Mouse (Mus musculus) spleen, adult 2 months (tissue): ENCODE measurements around the gene Ell. TPM values are rescaled to one million over a fixed set of nuclear protein-coding genes. Genes with fewer than 3 reads are reported as not detected.

Source experiments
- DNase-seq, 2 experiments: peaks; one replicate each; pipeline versions ENCODE4 v3.0.0 to v3.0.0-alpha.2; 2012 to 2021; ENCODE audit warnings: low spot score in 2 of 2, low read depth in 1 of 2
- H3K27ac ChIP-seq: fragments of 200-500 bp; 2 replicates; pipeline ENCODE4 v1.5.1; 2012; ENCODE audit warnings: low read length, inconsistent platforms; ENCODE audit not compliant: insufficient read depth
- H3K27me3 ChIP-seq: fragments of 200-500 bp; 2 replicates; pipeline ENCODE4 v1.6.1; 2012; ENCODE audit warnings: mild to moderate bottlenecking, moderate library complexity, low read length, inconsistent platforms; ENCODE audit not compliant: control insufficient read depth, insufficient read depth
- H3K36me3 ChIP-seq: fragments of 200-500 bp; 2 replicates; pipeline ENCODE4 v1.6.1; 2012; ENCODE audit warnings: mild to moderate bottlenecking, low read length, inconsistent platforms; ENCODE audit not compliant: control insufficient read depth, insufficient read depth
- H3K4me1 ChIP-seq: fragments of 200-500 bp; 2 replicates; pipeline ENCODE4 v1.6.1; 2011; ENCODE audit warnings: inconsistent platforms; ENCODE audit not compliant: control insufficient read depth, insufficient read depth, insufficient read length
- H3K4me3 ChIP-seq: fragments of 200-500 bp; 2 replicates; pipeline ENCODE4 v1.5.1; 2011; ENCODE audit warnings: mild to moderate bottlenecking, inconsistent platforms; ENCODE audit not compliant: insufficient read depth, insufficient read length; ENCODE audit errors: extremely low read depth
- CTCF ChIP-seq: fragments of 200-500 bp; IDR thresholded peaks from 2 replicates; pipeline ENCODE4 v1.5.1; 2011; ENCODE audit warnings: mild to moderate bottlenecking, inconsistent platforms; ENCODE audit not compliant: insufficient read depth, insufficient read length, insufficient replicate concordance; ENCODE audit errors: extremely low read depth
- POLR2A ChIP-seq: fragments of 200-500 bp; IDR thresholded peaks from 2 replicates; pipeline ENCODE4 v1.6.1; 2011; ENCODE audit warnings: low read depth, low read length, inconsistent platforms
- WGBS: fragments of 180-500 bp; shearing (Covaris S2); methylation state at CpG from one replicate; pipeline ENCODE4 v1.1.7; 2018; 5-methylcytosine and 5-hydroxymethylcytosine counted together
- polyA plus RNA-seq: library from polyadenylated mRNA; depleted of rRNA; stranded (reverse); fragments of >200 nt; gene quantifications from 2 replicates; pipeline ENCODE4 v1.2.3, GENCODE M21; 2012

Gene Ell
- polyA plus RNA-seq, 1 experiment, result 21.3 TPM

DNA sequence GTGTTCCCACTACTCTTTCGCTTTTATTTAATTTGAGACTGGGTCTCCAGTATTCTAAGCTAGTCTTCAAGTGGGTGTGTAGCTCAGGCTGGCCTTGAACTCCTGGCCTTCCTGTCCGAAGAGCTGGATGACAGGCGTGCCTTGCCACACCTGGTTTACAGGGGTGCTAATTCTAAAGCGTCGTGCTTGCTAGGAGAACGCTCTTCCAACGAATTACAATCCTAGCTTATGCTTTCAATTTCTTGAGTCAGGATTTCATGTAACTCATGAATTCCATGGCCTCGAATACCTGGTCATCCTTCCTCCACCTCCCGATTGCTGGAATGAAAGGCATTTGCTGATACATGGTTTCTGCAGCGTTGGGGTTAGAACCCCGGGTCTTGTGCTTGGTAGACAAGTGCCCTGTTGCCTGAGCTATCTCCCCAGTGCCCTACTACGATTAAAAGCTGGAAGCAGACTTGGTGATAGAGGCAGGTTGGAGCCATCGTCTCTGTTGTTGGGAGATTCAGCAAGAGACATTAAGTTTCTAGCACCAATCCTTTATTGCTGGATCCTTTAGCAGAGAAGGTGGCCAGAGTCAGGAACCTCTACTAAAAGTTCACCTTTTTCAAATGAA is 11.0 kb upstream of the Ell start:
- no peak for DNase-seq
- H3K27ac ChIP-seq, result peak overlapping the region; percentile 73
- H3K27me3 ChIP-seq, result no peaks in the 10 kb centered on the region
- H3K4me1 ChIP-seq, result peaks cover 6% of the 10 kb centered on the region; the same call in 1 of the 2 replicates
- H3K4me3 ChIP-seq, result peak overlapping the region; percentile 89
- TF ChIP-seq CTCF (no peak), POLR2A (no peak)
- WGBS, result 15% methylated on average over 13 of the region's 13 CpGs
- peaks cover 22% of the 10 kb centered on the region for H3K36me3 ChIP-seq

- Histone ChIP-seq H3K4me3 (no peak overlapping the region), H3K4me1 (peaks cover 6% of the 10 kb centered on the region; the same call in 1 of the 2 replicates), H3K36me3 (peaks cover 27% of the 10 kb centered on the region), H3K27me3 (no peaks in the 10 kb centered on the region), H3K27ac (no peak overlapping the region)
- DNase-seq, result no peak
- 45% methylated on average over 5 of the region's 5 CpGs for WGBS
- TF ChIP-seq CTCF (no peak), POLR2A (no peak)
Measured at GRCm38 (mm10) chr8:70529299-70529698, 10.0 kb upstream of the Ell start.

DNA sequence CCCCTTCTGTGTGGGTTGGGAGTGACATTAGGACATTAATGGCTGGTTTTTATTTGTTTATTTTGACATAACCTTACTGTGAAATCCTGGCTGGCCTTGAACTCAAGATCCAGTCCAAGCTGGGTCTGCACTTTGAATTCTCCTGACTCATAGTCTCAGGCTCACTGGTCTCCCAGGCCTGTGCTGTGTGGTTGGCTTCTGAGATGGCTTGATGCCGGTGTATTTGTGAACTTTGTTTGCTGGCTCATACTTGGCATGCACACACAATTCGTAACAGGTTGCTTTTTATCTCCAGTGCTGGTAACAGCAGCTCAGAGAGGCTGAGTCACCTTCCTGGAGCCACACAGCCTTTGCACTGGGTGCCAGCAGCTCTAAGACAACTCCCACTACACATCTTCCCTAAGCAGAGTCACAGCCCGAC is 9.5 kb upstream of the Ell start:
- Histone ChIP-seq H3K27me3 (no peaks in the 10 kb centered on the region), H3K27ac (no peak overlapping the region), H3K4me1 (peaks cover 6% of the 10 kb centered on the region; the same call in 1 of the 2 replicates), H3K4me3 (no peak overlapping the region), H3K36me3 (peaks cover 32% of the 10 kb centered on the region)
- WGBS, result 88% methylated on average over 3 of the region's 3 CpGs
- no peak for TF ChIP-seq CTCF
- TF ChIP-seq POLR2A, result no peak
- no peak for DNase-seq

GRCm38 (mm10) chr8:70530314-70530713 is 8.9 kb upstream of the Ell start:
- DNase-seq, result no peak
- Histone ChIP-seq H3K36me3 (peaks cover 32% of the 10 kb centered on the region), H3K4me3 (no peak overlapping the region), H3K4me1 (peaks cover 6% of the 10 kb centered on the region; the same call in 1 of the 2 replicates), H3K27ac (no peak overlapping the region), H3K27me3 (no peaks in the 10 kb centered on the region)
- 91% methylated on average over 2 of the region's 2 CpGs for WGBS
- TF ChIP-seq CTCF, result no peak
- TF ChIP-seq POLR2A, result no peak

DNA sequence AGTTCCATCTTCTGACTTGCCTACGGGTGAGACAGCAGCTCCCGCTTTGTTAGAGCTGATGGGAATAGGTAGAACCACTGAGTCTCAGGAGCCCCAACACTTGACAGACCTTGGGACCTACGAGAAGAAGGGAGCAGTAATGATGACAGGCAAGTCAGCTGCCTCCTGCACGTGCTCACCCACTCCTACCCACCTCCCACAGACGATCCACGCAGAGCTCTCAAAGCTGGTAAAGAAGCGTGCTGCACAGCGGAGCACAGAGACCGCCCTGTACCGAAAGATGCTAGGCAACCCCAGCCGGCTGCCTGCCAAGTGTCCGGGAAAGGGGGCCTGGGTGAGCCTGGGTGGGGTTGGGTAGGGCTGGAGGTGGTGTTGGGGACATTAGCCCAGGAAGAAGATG is 5.0 kb upstream of the Ell start:
- 96% methylated on average over 12 of the region's 12 CpGs for WGBS
- TF ChIP-seq POLR2A (no peak), CTCF (no peak)
- no peak for DNase-seq
- Histone ChIP-seq H3K36me3 (peaks cover 32% of the 10 kb centered on the region), H3K27me3 (no peaks in the 10 kb centered on the region), H3K4me3 (no peak overlapping the region), H3K4me1 (peaks cover 8% of the 10 kb centered on the region; the same call in 1 of the 2 replicates), H3K27ac (no peak overlapping the region)

DNA sequence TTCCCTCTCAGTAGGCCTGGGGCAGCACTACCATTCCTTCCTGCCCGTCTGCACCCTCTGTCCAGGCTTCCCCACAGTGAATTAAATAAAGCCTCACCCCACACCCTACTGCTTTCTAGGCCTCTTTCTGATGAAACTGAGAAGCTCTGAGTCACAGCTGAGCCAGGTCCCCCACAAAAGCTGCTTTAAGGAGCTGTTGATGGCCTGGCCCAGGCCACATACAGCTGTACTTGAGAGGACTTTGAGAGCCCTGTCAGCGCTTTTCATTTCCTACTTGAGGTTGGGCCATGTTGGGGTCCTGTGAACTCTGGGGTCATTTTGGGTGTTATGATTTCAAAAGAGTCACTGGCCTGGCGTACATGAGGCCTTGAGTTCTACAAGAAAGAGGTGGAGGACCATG is 4.0 kb upstream of the Ell start:
- H3K4me1 ChIP-seq, result peaks cover 8% of the 10 kb centered on the region; the same call in 1 of the 2 replicates
- H3K27me3 ChIP-seq, result no peaks in the 10 kb centered on the region
- no peak for DNase-seq
- no peak for TF ChIP-seq POLR2A
- TF ChIP-seq CTCF, result no peak
- no peak overlapping the region for H3K4me3 ChIP-seq
- 93% methylated on average over 3 of the region's 3 CpGs for WGBS
- H3K36me3 ChIP-seq, result peaks cover 29% of the 10 kb centered on the region
- no peak overlapping the region for H3K27ac ChIP-seq

GRCm38 (mm10) chr8:70535701-70536100 is 3.6 kb upstream of the Ell start:
- Histone ChIP-seq H3K4me3 (no peak overlapping the region), H3K36me3 (peaks cover 28% of the 10 kb centered on the region), H3K4me1 (peaks cover 13% of the 10 kb centered on the region; the same call in 1 of the 2 replicates), H3K27me3 (no peaks in the 10 kb centered on the region), H3K27ac (no peak overlapping the region)
- DNase-seq, result no peak
- WGBS, result 95% methylated on average over 2 of the region's 2 CpGs
- TF ChIP-seq CTCF (no peak), POLR2A (no peak)
